Mouse (Mus musculus) c-Kit-positive CD71-positive TER-119-negative erythroid progenitor cells, embryonic 14.5 days (primary cell): Measurements from ENCODE around the gene Ptgir.
A peak's percentile ranks its signal among the peaks of the same experiment; 100 is the strongest.
"Not testable (repeated sequence)": the region's sequence is repeated elsewhere in the genome, so short reads cannot be mapped to it uniquely, and the experiment has no call there.

Experiments used
- DNase-seq: peaks from one replicate; pipeline ENCODE4 v3.0.0-alpha.2; 2013; ENCODE audit warnings: low read depth

Gene Ptgir

GRCm38 (mm10) chr7:16942861-16943260, 36.6 kb downstream of the Ptgir start:
- DNase-seq: no peak

- no peak for DNase-seq
Measured at GRCm38 (mm10) chr7:16944061-16944807, 37.9 kb downstream of the Ptgir start, which contains the start of gene Pnmal2. TSS of gene Pnmal2 (plus strand) at chr7:16944682.

- DNase-seq: no peak
Measured at GRCm38 (mm10) chr7:16944808-16945315, 38.6 kb downstream of the Ptgir start.

- no peak for DNase-seq
Measured at GRCm38 (mm10) chr7:16945419-16945818, 39.1 kb downstream of the Ptgir start.

GRCm38 (mm10) chr7:16946441-16947348, 40.4 kb downstream of the Ptgir start:
- DNase-seq: no peak

GRCm38 (mm10) chr7:16947349-16947895, 41.1 kb downstream of the Ptgir start:
- DNase-seq: no peak

- DNase-seq: no peak
Measured at GRCm38 (mm10) chr7:16947959-16948361, 41.7 kb downstream of the Ptgir start.

- DNase-seq: no peak
Measured at GRCm38 (mm10) chr7:16948923-16949458, 42.7 kb downstream of the Ptgir start.

GRCm38 (mm10) chr7:16949908-16950841, 43.9 kb downstream of the Ptgir start:
- no peak for DNase-seq

GRCm38 (mm10) chr7:16950861-16951635, 44.8 kb downstream of the Ptgir start:
- DNase-seq: peak; percentile 51

- not testable (repeated sequence) for DNase-seq
Measured at GRCm38 (mm10) chr7:16953776-16954175, 47.5 kb downstream of the Ptgir start.

GRCm38 (mm10) chr7:16955712-16956111, 49.4 kb downstream of the Ptgir start:
- DNase-seq: no peak

GRCm38 (mm10) chr7:16956410-16957265, 50.3 kb downstream of the Ptgir start:
- DNase-seq: no peak

- no peak for DNase-seq
Measured at GRCm38 (mm10) chr7:16959539-16960187, 53.4 kb downstream of the Ptgir start, which contains the start of gene Pnmal1. TSS of gene Pnmal1 (plus strand) at chr7:16959679.
